Mouse (Mus musculus): ENCODE measurements around the gene P2rx5.

Gene P2rx5

DNA sequence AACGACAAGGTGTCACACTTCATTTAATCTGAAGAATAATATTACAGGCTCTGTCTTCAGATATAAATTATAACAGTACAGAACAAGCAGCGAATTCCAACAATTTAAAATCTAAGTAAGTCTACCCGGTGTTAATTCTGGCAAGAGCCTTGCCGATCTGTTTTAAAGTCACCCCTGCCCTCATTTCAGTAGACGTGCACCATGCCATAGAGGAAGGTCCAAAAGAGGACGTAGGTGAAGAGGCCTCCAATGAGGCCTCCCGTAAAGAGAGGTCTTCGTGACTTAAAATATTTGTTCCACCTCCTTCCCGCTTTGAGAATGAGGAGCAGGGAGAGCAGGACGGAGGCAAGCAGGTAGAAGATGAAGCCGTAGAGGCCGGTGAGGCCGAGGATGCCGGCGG lies 16.0 kb downstream of the P2rx5 start:
- DNase-seq (ENCODE audit: low read depth) = peak; percentile 43

DNA sequence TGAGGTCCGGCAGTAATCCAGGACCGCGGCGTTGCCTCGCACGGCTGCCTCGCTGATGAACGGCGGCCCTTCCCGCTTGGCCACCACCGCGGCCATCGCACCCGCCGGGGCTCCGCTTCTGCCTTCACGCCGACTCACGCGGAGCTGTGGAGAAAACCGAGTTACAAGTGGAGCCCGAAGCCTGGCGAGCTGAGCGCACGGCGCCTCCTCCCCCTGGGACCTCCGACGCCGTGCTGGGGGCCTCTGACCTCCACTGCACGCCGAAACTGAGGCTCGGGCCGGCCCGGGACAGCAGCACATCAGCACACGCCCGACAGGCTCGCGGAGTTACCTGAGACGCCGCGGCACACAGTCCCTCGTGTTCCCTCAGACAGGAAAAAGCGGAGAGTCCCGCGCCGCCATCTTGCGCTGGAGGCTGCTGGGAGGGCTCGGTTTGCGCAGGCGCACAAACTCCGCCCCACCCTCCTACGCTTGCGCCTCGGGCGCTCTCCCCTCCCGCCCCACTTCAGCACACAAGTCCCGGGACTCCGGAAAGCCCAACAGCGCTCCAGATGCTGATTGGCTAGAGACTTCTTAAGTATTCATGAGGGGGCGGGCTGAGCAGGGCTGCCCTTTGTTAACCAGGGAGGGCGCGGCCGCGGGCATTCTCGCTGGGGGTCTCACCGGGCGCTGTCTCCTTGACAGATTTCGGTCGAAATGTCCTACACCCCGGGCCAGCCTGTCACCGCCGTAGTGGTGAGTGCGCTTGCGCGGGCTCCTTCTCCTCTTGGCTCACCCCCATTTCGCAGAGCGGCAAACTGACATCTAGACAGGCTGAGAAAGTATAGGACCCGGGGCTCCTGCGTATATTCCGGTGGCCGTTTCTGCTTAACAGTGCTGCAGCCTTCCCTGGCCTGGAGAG lies 16.6 kb downstream of the P2rx5 start, which contains the start of the genes Emc6 and Tax1bp3:
Emc6 (minus strand) TSS at position 430 of the 901 bp plus-strand sequence.
Tax1bp3 (plus strand) TSS at position 476 of the 901 bp plus-strand sequence.
- peak; percentile 99 for DNase-seq (ENCODE audit: low read depth)

DNA sequence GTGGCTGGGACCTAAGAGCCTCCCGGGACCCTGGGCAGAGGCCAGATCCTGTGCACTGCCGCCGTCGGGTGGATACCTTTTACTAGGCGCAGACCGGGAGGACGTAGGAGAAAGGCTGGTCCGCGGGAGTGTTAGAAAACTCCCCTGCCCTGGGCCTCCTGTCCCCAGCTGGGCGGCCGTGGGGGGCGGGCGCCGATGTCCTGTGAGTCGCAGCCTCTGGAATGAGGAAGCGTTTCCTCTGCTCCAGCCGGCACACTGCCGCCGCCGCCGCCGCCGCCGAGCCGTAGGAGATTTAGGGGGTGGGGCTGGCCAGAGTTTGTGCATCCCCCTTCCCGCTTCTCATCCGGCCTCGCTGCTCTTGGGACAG lies 17.3 kb downstream of the P2rx5 start:
- no peak for DNase-seq (ENCODE audit: low read depth)

DNA sequence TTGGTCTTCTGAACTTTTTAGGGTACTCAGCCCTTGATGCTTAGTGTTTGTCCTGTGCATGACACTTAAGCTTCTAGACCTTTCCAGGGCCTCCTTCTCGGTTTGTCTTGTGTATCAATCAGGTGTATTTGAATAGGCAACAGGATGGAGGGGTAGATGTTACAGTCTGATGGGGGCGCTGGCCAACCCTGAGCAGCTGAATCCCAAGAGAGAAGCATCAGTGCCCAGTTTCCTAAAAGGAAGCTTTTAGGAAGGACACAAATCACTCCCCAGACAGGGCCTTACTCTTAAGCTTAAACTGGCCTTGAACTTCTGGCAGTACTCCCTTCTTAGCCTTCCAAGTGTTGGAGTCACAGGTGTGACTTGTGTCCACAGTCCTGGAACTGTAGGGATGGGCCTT lies 17.7 kb downstream of the P2rx5 start:
- no peak for DNase-seq (ENCODE audit: low read depth)

DNA sequence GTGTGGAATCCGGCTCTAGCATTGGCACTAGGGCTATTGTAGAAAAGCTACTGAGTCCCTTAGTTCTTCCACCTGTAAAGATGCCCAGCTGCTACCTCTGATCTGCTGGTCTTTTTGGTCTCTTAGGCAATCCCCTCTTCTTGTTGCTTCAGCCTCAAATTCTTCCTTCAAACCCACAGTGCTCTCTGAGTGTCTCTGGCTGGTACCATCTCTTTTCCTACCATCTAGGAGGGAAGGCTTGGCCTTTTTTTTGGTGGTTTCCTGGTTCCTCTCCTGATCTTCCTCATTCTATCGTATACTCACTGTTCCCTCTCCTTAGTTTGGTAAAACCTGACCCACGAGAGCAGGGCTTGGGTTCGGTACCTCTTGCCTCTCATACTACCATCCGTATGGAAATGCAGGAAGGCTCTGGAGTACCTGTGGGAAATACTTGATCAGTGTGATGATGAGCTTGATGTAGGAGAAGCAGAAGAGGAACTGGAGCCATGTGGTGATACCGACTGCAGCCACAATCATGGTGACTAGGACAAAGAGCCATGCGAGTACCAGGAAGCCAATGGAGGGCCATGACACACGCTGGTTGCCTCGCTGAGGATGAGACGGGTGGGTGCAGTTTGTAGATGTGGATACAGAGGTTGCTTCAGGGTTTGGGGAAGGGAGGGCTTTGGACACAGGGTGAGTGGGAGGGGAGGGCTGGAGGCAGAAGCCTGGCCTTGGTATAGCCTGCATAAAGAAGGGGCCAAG lies 25.8 kb downstream of the P2rx5 start:
- DNase-seq (ENCODE audit: low read depth) = no peak

- no peak for DNase-seq (ENCODE audit: low read depth)
Measured at GRCm38 (mm10) chr11:73187231-73187630, 27.0 kb downstream of the P2rx5 start.

GRCm38 (mm10) chr11:73193047-73193446 lies 32.8 kb downstream of the P2rx5 start:
- DNase-seq (ENCODE audit: low read depth) = peak; percentile 57

DNA sequence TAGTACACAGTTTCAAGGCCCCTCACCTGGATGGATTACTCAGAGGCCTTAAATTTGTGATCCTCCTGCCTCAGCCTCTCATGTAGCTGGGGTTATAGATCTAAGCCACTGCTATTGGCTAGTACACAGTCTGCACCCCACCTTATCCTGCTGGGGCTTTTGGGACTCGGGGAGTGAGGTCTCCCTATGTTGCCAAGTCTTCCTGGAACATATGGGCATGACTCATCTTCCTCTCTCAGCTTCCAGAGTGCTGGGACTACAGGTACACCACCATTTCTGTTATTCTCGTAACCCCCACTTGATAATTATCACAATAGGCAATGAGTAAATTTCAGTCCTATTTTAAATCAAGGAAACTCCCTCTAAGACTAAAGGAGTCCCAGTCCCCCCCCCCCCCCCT lies 34.2 kb downstream of the P2rx5 start:
- DNase-seq (ENCODE audit: low read depth) = no peak

DNA sequence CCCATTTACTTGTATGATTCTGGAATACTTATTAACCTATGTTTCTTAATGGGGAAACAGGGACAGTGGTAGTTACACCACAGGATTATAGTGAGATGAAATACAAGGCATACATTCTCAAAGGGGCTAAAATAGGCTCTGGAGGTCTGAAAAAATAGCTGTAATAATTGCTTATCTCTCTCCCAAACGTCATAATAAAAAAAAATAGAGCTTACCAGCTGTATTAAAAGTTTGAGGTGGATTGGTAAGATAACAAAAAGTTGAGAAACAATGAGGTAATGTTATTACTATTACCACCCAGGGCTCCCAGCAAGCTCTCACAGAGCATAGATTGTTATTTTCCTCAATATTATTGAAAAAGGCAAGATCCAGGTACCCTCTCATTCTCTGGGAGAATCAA lies 38.0 kb downstream of the P2rx5 start:
- no peak for DNase-seq (ENCODE audit: low read depth)

DNA sequence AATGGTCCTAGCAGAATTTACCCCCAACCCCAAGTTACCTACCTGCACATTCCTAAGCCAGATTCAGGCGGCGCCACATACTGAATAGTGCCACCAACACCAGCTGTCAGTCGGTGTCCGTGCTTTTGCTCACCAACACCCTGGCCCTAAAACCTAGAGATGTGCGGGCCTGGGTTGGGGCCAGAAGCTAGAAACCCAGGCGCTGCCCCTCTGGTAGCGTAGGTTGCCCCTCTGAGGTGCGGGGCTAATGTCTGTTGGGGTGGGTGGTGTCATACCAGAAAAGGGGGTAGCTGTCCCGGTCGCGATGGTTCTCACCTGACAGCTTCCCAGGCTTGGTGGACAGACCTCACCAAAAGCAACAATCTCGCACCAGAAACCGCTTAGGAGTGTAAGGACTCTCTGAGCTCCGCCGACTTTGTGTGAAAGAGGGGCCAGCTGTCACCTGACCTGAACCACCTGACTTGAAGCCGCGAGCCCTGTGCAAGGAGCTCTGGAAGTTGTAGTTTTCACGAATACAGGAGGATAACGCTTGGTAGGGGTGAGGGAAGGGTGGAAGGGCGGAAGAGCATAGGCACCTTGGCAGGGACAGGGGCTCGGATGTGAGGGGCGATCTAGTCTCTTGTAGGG lies 38.5 kb downstream of the P2rx5 start, which contains the start of gene Ctns:
Ctns (minus strand) TSS at position 440 of the 627 bp plus-strand sequence.
- DNase-seq (ENCODE audit: low read depth) = peak; percentile 96

DNA sequence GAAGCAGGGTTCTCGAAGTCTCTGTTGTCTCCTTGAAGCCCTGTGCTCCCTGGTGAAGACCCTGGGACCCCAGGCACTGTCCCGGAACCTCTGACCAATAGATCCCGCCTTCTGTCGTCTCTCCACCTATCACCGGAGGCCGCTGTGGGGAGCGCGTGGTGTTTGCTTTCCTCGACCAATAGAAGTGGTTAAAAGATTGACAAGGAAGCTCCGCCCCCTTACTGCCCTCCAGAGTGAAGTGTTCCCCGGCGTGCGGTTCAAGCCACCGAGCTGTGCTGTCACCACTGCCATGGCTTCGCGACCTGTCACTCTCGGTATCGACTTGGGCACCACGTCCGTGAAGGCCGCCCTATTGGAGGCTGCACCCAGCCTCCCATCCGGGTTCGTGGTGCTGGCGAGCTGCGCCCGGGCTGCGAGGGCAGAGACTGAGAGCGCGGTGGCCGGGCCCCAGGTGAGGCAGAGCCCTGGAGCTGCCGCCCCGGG lies 39.0 kb downstream of the P2rx5 start, which contains the start of gene Shpk:
Shpk (plus strand) TSS at position 231 of the 483 bp plus-strand sequence.
- peak; percentile 96 for DNase-seq (ENCODE audit: low read depth)

DNA sequence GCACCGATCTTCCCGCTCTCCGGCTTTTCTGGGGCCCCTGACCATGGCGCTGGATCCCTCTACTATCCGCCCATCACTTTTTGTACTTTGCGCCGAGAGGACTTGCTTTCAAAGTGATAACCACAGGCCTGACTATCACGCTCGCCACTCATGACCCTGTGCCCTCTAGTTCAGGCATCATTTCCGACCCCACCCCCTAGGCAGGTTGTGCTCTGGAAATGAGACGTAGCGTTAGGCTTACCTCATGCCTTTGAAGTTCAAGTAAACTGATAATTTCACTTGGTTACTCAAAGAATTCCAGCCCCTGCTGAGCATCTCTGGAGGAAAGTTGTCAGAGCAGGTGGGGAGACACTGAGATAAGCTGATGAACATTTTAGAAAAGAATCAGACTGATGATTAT lies 39.7 kb downstream of the P2rx5 start:
- DNase-seq (ENCODE audit: low read depth) = peak; percentile 66

GRCm38 (mm10) chr11:73201021-73201420 lies 40.8 kb downstream of the P2rx5 start:
- DNase-seq (ENCODE audit: low read depth) = no peak

- DNase-seq (ENCODE audit: low read depth) = peak; percentile 49
Measured at GRCm38 (mm10) chr11:73201597-73201996, 41.4 kb downstream of the P2rx5 start.

GRCm38 (mm10) chr11:73203895-73204294 lies 43.7 kb downstream of the P2rx5 start:
- no peak for DNase-seq (ENCODE audit: low read depth)

GRCm38 (mm10) chr11:73205194-73205593 lies 45.0 kb downstream of the P2rx5 start:
- DNase-seq (ENCODE audit: low read depth) = no peak

DNA sequence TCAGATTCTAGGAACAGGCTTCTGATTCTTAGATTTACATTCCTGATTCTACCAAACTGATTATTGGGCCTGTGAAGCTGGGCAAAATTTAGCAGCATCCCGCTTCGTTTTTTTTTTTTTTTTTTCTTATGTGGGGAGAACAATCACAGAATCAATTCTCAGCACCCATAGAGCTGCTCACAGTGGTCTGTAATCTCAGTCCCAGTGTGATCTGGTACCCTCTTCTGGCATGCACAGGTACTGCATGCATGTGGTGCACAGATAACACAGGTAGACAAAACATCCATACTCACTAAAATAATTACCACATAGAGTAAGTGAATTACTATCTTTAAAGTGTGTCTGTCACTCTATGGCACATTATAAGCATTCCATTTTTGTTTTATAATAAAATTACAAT lies 47.4 kb downstream of the P2rx5 start:
- no peak for DNase-seq (ENCODE audit: low read depth)

- no peak for DNase-seq (ENCODE audit: low read depth)
Measured at GRCm38 (mm10) chr11:73213956-73214355, 53.7 kb downstream of the P2rx5 start.

DNA sequence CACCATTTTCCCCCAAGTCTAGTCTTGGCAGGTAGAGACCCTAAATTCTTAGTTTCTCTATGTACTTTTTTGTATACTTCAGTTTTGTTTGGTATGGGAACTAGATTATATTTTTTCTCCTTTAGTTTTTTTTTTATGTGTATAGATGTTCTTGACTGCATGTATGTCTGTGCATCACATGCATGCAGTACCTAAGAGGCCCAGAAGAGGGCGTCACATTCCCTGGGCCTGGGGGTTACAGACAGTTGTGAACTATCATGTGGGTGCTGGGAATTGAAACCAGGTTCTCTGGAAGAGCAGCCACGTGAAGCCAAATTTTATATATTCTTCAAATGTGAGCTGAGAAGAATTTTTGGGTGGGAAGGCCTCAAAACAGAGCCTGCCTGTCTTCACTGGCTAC lies 59.5 kb downstream of the P2rx5 start:
- DNase-seq (ENCODE audit: low read depth) = no peak

GRCm38 (mm10) chr11:73220651-73221050 lies 60.4 kb downstream of the P2rx5 start:
- no peak for DNase-seq (ENCODE audit: low read depth)
